8 mouse cellular contexts compared by ENCODE assay signal in genomic region chr8:86623551-86623910, GRCm38 (mm10). TPM values are rescaled to one million over a fixed set of nuclear protein-coding genes. Genes with fewer than 3 reads are reported as not detected.
DNase-seq lines count a peak whose midpoint lies in the region; ATAC-seq and TF ChIP-seq lines count a peak whose summit lies in the region.

No protein-coding gene starts in this region.

- no peak for ATAC-seq in neural tube, embryonic 11.5 days (ENCODE audit: insufficient read depth, low FRiP score, low TSS enrichment)
- no peak for ATAC-seq in limb, embryonic 15.5 days (ENCODE audit: insufficient number of reproducible peaks, low FRiP score, low TSS enrichment, low read depth)
- no peak; the same call in 1 of the 2 replicates for ATAC-seq in stomach, postnatal 0 days (ENCODE audit: low FRiP score, low TSS enrichment)

- WGBS in cerebellum, adult 2 months, result 1% methylated on average over 14 of the region's 14 CpGs
- WGBS in neural tube, embryonic 11.5 days, result 3% methylated on average over 10 of the region's 14 CpGs
- WGBS in limb, embryonic 15.5 days, result under 1% methylated on average over 14 of the region's 14 CpGs
- WGBS in stomach, postnatal 0 days, result 2% methylated on average over 10 of the region's 14 CpGs

- no peak for TF ChIP-seq CTCF in cerebellum, adult 2 months (IDR thresholded peaks at IDR 0.05; ENCODE audit: borderline replicate concordance, insufficient read depth, low read depth, low read length)
- TF ChIP-seq CTCF in stomach, postnatal 0 days (IDR thresholded peaks at IDR 0.05; ENCODE audit: low read depth), result no peak

- TF ChIP-seq POLR2A in cerebellum, adult 2 months (IDR thresholded peaks at IDR 0.05; ENCODE audit: borderline replicate concordance, insufficient read depth, low read length), result no peak

- no peaks in the 10 kb centered on the region for H3K36me3 ChIP-seq in neural tube, embryonic 11.5 days (ENCODE audit: control insufficient read depth, insufficient read depth, low read length)
- no peaks in the 10 kb centered on the region for H3K36me3 ChIP-seq in limb, embryonic 15.5 days
- H3K36me3 ChIP-seq in stomach, postnatal 0 days (ENCODE audit: control insufficient read depth, insufficient read depth, low read length), result no peaks in the 10 kb centered on the region

- no peak for DNase-seq in cerebellum, adult 2 months
- DNase-seq in cerebellum, postnatal 25 days, result no peak
- DNase-seq in neural tube, embryonic 11.5 days (ENCODE audit: low spot score), result no peak
- no peak for DNase-seq in neural tube, embryonic 10.5 days (ENCODE audit: extremely low spot score, low spot score)
- no peak for DNase-seq in stomach, postnatal 0 days (ENCODE audit: low spot score)
- DNase-seq in layer of hippocampus, postnatal 25 days (ENCODE audit: extremely low spot score in 1 of 2, low spot score in 1 of 2), result no peak
- no peak for DNase-seq in spleen, adult 12 weeks (ENCODE audit: low spot score)

- H3K4me1 ChIP-seq in cerebellum, adult 2 months (ENCODE audit: control insufficient read depth, insufficient read depth, low read length), result no peaks in the 10 kb centered on the region; the same call in 1 of the 2 replicates
- H3K4me1 ChIP-seq in neural tube, embryonic 11.5 days (ENCODE audit: control insufficient read depth, insufficient read depth, low read length), result peaks cover 6% of the 10 kb centered on the region
- peaks cover 7% of the 10 kb centered on the region for H3K4me1 ChIP-seq in limb, embryonic 15.5 days
- no peaks in the 10 kb centered on the region for H3K4me1 ChIP-seq in stomach, postnatal 0 days (replicated peaks; ENCODE audit: control insufficient read depth, insufficient read depth)

- no peaks in the 10 kb centered on the region for H3K27me3 ChIP-seq in cerebellum, adult 2 months (ENCODE audit: control insufficient read depth, insufficient read depth, low read length)
- H3K27me3 ChIP-seq in neural tube, embryonic 11.5 days (ENCODE audit: control insufficient read depth, insufficient read depth, low read length), result no peaks in the 10 kb centered on the region
- H3K27me3 ChIP-seq in limb, embryonic 15.5 days, result no peaks in the 10 kb centered on the region
- H3K27me3 ChIP-seq in stomach, postnatal 0 days (ENCODE audit: control insufficient read depth, insufficient read depth, low read length), result no peaks in the 10 kb centered on the region

- no peak for TF ChIP-seq EP300 in stomach, postnatal 0 days (optimal IDR thresholded peaks at IDR 0.05)

- peak overlapping the region; percentile 71 for H3K4me2 ChIP-seq in neural tube, embryonic 11.5 days (ENCODE audit: low read depth)
- H3K4me2 ChIP-seq in limb, embryonic 15.5 days, result peak overlapping the region; percentile 70
- peak overlapping the region; percentile 83 for H3K4me2 ChIP-seq in stomach, postnatal 0 days (replicated peaks; ENCODE audit: low read depth)

- no peaks in the 10 kb centered on the region for H3K9me3 ChIP-seq in neural tube, embryonic 11.5 days (ENCODE audit: control insufficient read depth, low read length)
- no peaks in the 10 kb centered on the region for H3K9me3 ChIP-seq in limb, embryonic 15.5 days
- no peaks in the 10 kb centered on the region for H3K9me3 ChIP-seq in stomach, postnatal 0 days (ENCODE audit: control insufficient read depth, low read length)

- peak overlapping the region; percentile 32 for H3K9ac ChIP-seq in neural tube, embryonic 11.5 days (ENCODE audit: low read length)
- no peak overlapping the region for H3K9ac ChIP-seq in limb, embryonic 15.5 days
- peak overlapping the region; percentile 52; the same call in 1 of the 2 replicates for H3K9ac ChIP-seq in stomach, postnatal 0 days (ENCODE audit: low read length)

- peak overlapping the region; percentile 73 for H3K27ac ChIP-seq in cerebellum, adult 2 months (ENCODE audit: insufficient read depth, low read length)
- H3K27ac ChIP-seq in neural tube, embryonic 11.5 days (ENCODE audit: low read depth, low read length), result peak overlapping the region; percentile 2; the same call in 1 of the 2 replicates
- peak overlapping the region; percentile 84 for H3K27ac ChIP-seq in limb, embryonic 15.5 days
- H3K27ac ChIP-seq in stomach, postnatal 0 days (replicated peaks), result no peak overlapping the region

- H3K4me3 ChIP-seq in cerebellum, adult 2 months (replicated peaks; ENCODE audit: insufficient read depth, low read depth, low read length), result peak overlapping the region; percentile 75
- peak overlapping the region; percentile 72 for H3K4me3 ChIP-seq in neural tube, embryonic 11.5 days (ENCODE audit: low read depth, low read length)
- H3K4me3 ChIP-seq in limb, embryonic 15.5 days, result peak overlapping the region; percentile 78
- H3K4me3 ChIP-seq in stomach, postnatal 0 days (ENCODE audit: low read depth, low read length), result peak overlapping the region; percentile 79

RNA-seq across cellular contexts. Expression of gene Lonp2, which starts 0.3 kb away (rescaled TPM):
- 69.5 and 72.6 TPM in 2 replicates for polyA plus RNA-seq in cerebellum, adult 2 months (2012; rRNA removed)
- 69.5 and 76.3 TPM in 2 replicates for polyA plus RNA-seq in neural tube, embryonic 11.5 days (2014; fragmentation: Nextera tagmentation; extraction: Ambion mirVana)
- polyA plus RNA-seq in limb, embryonic 15.5 days (2015; fragmentation: Nextera tagmentation; extraction: Ambion mirVana), result 53.3 and 56.3 TPM in 2 replicates
- 36.2 and 38.4 TPM in 2 replicates for polyA plus RNA-seq in stomach, postnatal 0 days (2015; fragmentation: Nextera tagmentation; extraction: Ambion mirVana)
- total RNA-seq in layer of hippocampus, postnatal 25 days (2021), result 10 to 100 TPM; 72.6 to 79.2 TPM

RNA-seq across cellular contexts. Expression of gene Abcc12, which starts 43.0 kb away (rescaled TPM):
- 7.4 and 7.5 TPM in 2 replicates for polyA plus RNA-seq in cerebellum, adult 2 months (2012; rRNA removed)
- polyA plus RNA-seq in neural tube, embryonic 11.5 days (2014; fragmentation: Nextera tagmentation; extraction: Ambion mirVana), result 0.08 TPM in 1 of 2 replicates, not detected in the other
- 0.19 and 0.20 TPM in 2 replicates for polyA plus RNA-seq in limb, embryonic 15.5 days (2015; fragmentation: Nextera tagmentation; extraction: Ambion mirVana)
- 0.15 and 0.24 TPM in 2 replicates for polyA plus RNA-seq in stomach, postnatal 0 days (2015; fragmentation: Nextera tagmentation; extraction: Ambion mirVana)
- total RNA-seq in layer of hippocampus, postnatal 25 days (2021), result under 1 TPM; 0.25 to 0.42 TPM
